Mouse (Mus musculus) lung, embryonic 16.5 days (tissue): ENCODE measurements around the gene Fam71f2. TPM values are rescaled to one million over a fixed set of nuclear protein-coding genes. Genes with fewer than 3 reads are reported as not detected.

Experiments used
- ATAC-seq: fragments of 200-750 bp; cut with Nextera tagmentation; 2 replicates; pipeline ENCODE4 v1.8.0; 2017; ENCODE audit warnings: low read depth, mild to moderate bottlenecking, moderate library complexity
- H3K27ac ChIP-seq: fragments of 300-500 bp; sonication (generic); 2 replicates; pipeline ENCODE4 v1.5.1; 2014; ENCODE audit warnings: mild to moderate bottlenecking, control low read depth, low read length
- H3K27me3 ChIP-seq: fragments of 300-500 bp; sonication (generic); 2 replicates; pipeline ENCODE4 v1.6.1; 2014; ENCODE audit warnings: low read depth, low read length, mixed read lengths; ENCODE audit not compliant: control insufficient read depth, insufficient read depth
- H3K36me3 ChIP-seq: fragments of 300-500 bp; sonication (generic); 2 replicates; pipeline ENCODE4 v1.6.1; 2014; ENCODE audit warnings: low read length; ENCODE audit not compliant: control insufficient read depth, insufficient read depth
- H3K4me1 ChIP-seq: fragments of 300-500 bp; sonication (generic); replicated peaks from 2 replicates; pipeline ENCODE4 v1.6.1; 2014; ENCODE audit warnings: low read length, mixed read lengths; ENCODE audit not compliant: control insufficient read depth, insufficient read depth
- H3K4me2 ChIP-seq: fragments of 300-500 bp; sonication (generic); 2 replicates; pipeline ENCODE4 v1.6.1; 2014; ENCODE audit warnings: low read depth, low read length, control low read depth
- H3K4me3 ChIP-seq: fragments of 300-500 bp; sonication (generic); 2 replicates; pipeline ENCODE4 v1.5.1; 2014; ENCODE audit warnings: mild to moderate bottlenecking, low read length, control low read depth
- H3K9ac ChIP-seq: fragments of 300-500 bp; sonication (generic); 2 replicates; pipeline ENCODE4 v1.6.1; 2014; ENCODE audit warnings: low read length, control low read depth
- H3K9me3 ChIP-seq: fragments of 300-500 bp; sonication (generic); 2 replicates; pipeline ENCODE4 v1.6.1; 2016; ENCODE audit warnings: low read length; ENCODE audit not compliant: control insufficient read depth
- WGBS: fragments of 180-500 bp; shearing (Covaris S2); extraction: QIAGEN DNeasy Blood & Tissue Kit; methylation state at CpG from one replicate; pipeline ENCODE4 v1.1.7; 2014; 5-methylcytosine and 5-hydroxymethylcytosine counted together
- polyA plus RNA-seq: library from polyadenylated mRNA; unstranded; fragments of >200 nt; fragmentation: Nextera tagmentation; extraction: Ambion mirVana; gene quantifications from 2 replicates; pipeline ENCODE4 v1.2.1, GENCODE M21; 2015

Fam71f2 gene
- polyA plus RNA-seq, 1 experiment from 2014 or later: 0.51 TPM

GRCm38 (mm10) chr6:29288651-29289050 lies 9.3 kb downstream of the Fam71f2 start:
- Histone ChIP-seq H3K4me2 (no peak overlapping the region), H3K4me1 (no peaks in the 10 kb centered on the region), H3K27me3 (no peaks in the 10 kb centered on the region), H3K9me3 (no peaks in the 10 kb centered on the region), H3K9ac (no peak overlapping the region), H3K27ac (no peak overlapping the region), H3K36me3 (no peaks in the 10 kb centered on the region), H3K4me3 (no peak overlapping the region)
- WGBS: 58% methylated on average over 6 of the region's 6 CpGs
- ATAC-seq: no peak

GRCm38 (mm10) chr6:29299112-29299511 lies 19.7 kb downstream of the Fam71f2 start:
- Histone ChIP-seq H3K27ac (no peak overlapping the region), H3K36me3 (no peaks in the 10 kb centered on the region), H3K4me1 (no peaks in the 10 kb centered on the region), H3K4me2 (no peak overlapping the region), H3K4me3 (no peak overlapping the region), H3K9ac (no peak overlapping the region), H3K9me3 (0 out of 2 replicates have a peak, but pooled peaks cover 2% of the 10 kb centered on the region), H3K27me3 (no peaks in the 10 kb centered on the region)
- no peak for ATAC-seq
- WGBS: 32% methylated on average over 2 of the region's 2 CpGs

- H3K9me3 ChIP-seq: 0 out of 2 replicates have a peak, but pooled peaks cover 4% of the 10 kb centered on the region
- no peaks in the 10 kb centered on the region for H3K27me3 ChIP-seq
- no peak overlapping the region for H3K4me2 ChIP-seq
- ATAC-seq: no peak
- no peaks in the 10 kb centered on the region for H3K36me3 ChIP-seq
- H3K4me1 ChIP-seq: no peaks in the 10 kb centered on the region
- H3K27ac ChIP-seq: no peak overlapping the region
- no peak overlapping the region for H3K9ac ChIP-seq
- H3K4me3 ChIP-seq: no peak overlapping the region
Observed at GRCm38 (mm10) chr6:29303251-29303650, 23.9 kb downstream of the Fam71f2 start.

DNA sequence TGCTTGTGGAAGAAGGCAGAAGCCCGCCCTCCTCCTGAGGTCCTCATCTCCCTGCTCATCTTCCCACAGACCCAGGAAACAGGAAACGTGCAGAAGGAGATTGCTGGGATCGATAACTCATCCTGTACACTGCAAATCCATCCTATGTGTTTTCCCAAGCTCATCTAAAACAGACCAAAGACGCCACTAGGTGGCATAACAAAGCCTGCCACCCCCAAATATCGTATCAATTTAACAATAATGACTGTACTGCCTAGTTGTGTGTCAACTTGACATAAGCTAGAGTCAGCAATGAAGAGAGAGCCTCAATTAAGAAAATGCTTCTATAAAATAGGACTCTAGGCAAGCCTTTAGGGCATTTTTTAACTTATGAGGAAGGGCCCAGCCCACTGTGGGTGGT lies 24.3 kb downstream of the Fam71f2 start:
- no peak overlapping the region for H3K4me2 ChIP-seq
- H3K36me3 ChIP-seq: no peaks in the 10 kb centered on the region
- no peaks in the 10 kb centered on the region for H3K4me1 ChIP-seq
- no peak overlapping the region for H3K27ac ChIP-seq
- no peak for ATAC-seq
- WGBS: 29% methylated on average over 5 of the region's 5 CpGs
- H3K27me3 ChIP-seq: no peaks in the 10 kb centered on the region
- H3K9ac ChIP-seq: no peak overlapping the region
- 0 out of 2 replicates have a peak, but pooled peaks cover 4% of the 10 kb centered on the region for H3K9me3 ChIP-seq
- no peak overlapping the region for H3K4me3 ChIP-seq

GRCm38 (mm10) chr6:29305462-29305861 lies 26.1 kb downstream of the Fam71f2 start:
- WGBS: 90% methylated on average over 4 of the region's 4 CpGs
- ATAC-seq: no peak
- H3K27ac ChIP-seq: no peak overlapping the region

GRCm38 (mm10) chr6:29308846-29309605 lies 29.6 kb downstream of the Fam71f2 start:
- no peaks in the 10 kb centered on the region for H3K4me1 ChIP-seq
- no peak overlapping the region for H3K9ac ChIP-seq
- no peaks in the 10 kb centered on the region for H3K36me3 ChIP-seq
- no peak overlapping the region for H3K27ac ChIP-seq
- H3K9me3 ChIP-seq: 0 out of 2 replicates have a peak, but pooled peaks cover 2% of the 10 kb centered on the region
- no peak overlapping the region for H3K4me2 ChIP-seq
- ATAC-seq: no peak
- 80% methylated on average over 16 of the region's 16 CpGs for WGBS
- no peak overlapping the region for H3K4me3 ChIP-seq
- no peaks in the 10 kb centered on the region for H3K27me3 ChIP-seq

More at GRCm38 (mm10) chr6:29305462-29305861, 26.1 kb downstream of the Fam71f2 start:
- H3K27me3 ChIP-seq: no peaks in the 10 kb centered on the region
- H3K9ac ChIP-seq: no peak overlapping the region
- H3K4me3 ChIP-seq: no peak overlapping the region
- 0 out of 2 replicates have a peak, but pooled peaks cover 2% of the 10 kb centered on the region for H3K9me3 ChIP-seq
- H3K4me1 ChIP-seq: no peaks in the 10 kb centered on the region
- no peak overlapping the region for H3K4me2 ChIP-seq
- H3K36me3 ChIP-seq: no peaks in the 10 kb centered on the region

GRCm38 (mm10) chr6:29313690-29314202 lies 34.4 kb downstream of the Fam71f2 start:
- Histone ChIP-seq H3K27me3 (no peaks in the 10 kb centered on the region), H3K27ac (no peak overlapping the region), H3K4me1 (no peaks in the 10 kb centered on the region), H3K36me3 (no peaks in the 10 kb centered on the region), H3K9me3 (no peaks in the 10 kb centered on the region), H3K4me2 (no peak overlapping the region), H3K4me3 (no peak overlapping the region), H3K9ac (no peak overlapping the region)
- ATAC-seq: no peak
- WGBS: 62% methylated on average over 14 of the region's 14 CpGs

GRCm38 (mm10) chr6:29317286-29317685 lies 37.9 kb downstream of the Fam71f2 start:
- Histone ChIP-seq H3K4me2 (no peak overlapping the region), H3K9me3 (no peaks in the 10 kb centered on the region), H3K27ac (no peak overlapping the region), H3K27me3 (no peaks in the 10 kb centered on the region), H3K4me1 (no peaks in the 10 kb centered on the region), H3K36me3 (no peaks in the 10 kb centered on the region), H3K4me3 (no peak overlapping the region), H3K9ac (no peak overlapping the region)
- ATAC-seq: no peak
- WGBS: 65% methylated on average over 2 of the region's 2 CpGs

GRCm38 (mm10) chr6:29317941-29318340 lies 38.5 kb downstream of the Fam71f2 start:
- H3K27me3 ChIP-seq: no peaks in the 10 kb centered on the region
- WGBS: 64% methylated on average over 3 of the region's 3 CpGs
- no peak overlapping the region for H3K4me3 ChIP-seq
- no peak overlapping the region for H3K27ac ChIP-seq
- no peaks in the 10 kb centered on the region for H3K4me1 ChIP-seq
- no peaks in the 10 kb centered on the region for H3K9me3 ChIP-seq
- ATAC-seq: no peak
- H3K9ac ChIP-seq: no peak overlapping the region
- H3K4me2 ChIP-seq: no peak overlapping the region
- no peaks in the 10 kb centered on the region for H3K36me3 ChIP-seq
